Mouse (Mus musculus) CH12.LX (cell line): ENCODE measurements around the gene Hes2. TPM values are rescaled to one million over a fixed set of nuclear protein-coding genes. Genes with fewer than 3 reads are reported as not detected.

Experiments
- DNase-seq: peaks from one replicate; pipeline ENCODE4 v3.0.0-alpha.2; 2013; ENCODE audit errors: extremely low read depth
- H3K27ac ChIP-seq: 2 replicates; pipeline ENCODE4 v1.5.1; 2012; ENCODE audit warnings: low read depth, mild to moderate bottlenecking, control low read depth, moderate library complexity; ENCODE audit not compliant: insufficient read depth
- H3K27me3 ChIP-seq: replicated peaks from 2 replicates; pipeline ENCODE3; 2012; ENCODE audit warnings: inconsistent platforms
- H3K36me3 ChIP-seq, 2 experiments: replicated peaks in 1 of 2; 2 replicates each; pipeline versions ENCODE3 to v1.6.1; 2012; ENCODE audit warnings: inconsistent platforms in 1 of 2, low read length in 1 of 2, mild to moderate bottlenecking in 1 of 2, mixed read lengths in 1 of 2, moderate library complexity in 1 of 2; ENCODE audit not compliant: control insufficient read depth in 1 of 2, insufficient read depth in 1 of 2
- H3K4me1 ChIP-seq, 2 experiments: 2 replicates each; pipeline ENCODE4 v1.6.1; 2012; ENCODE audit warnings: inconsistent platforms in 1 of 2, moderate library complexity in 1 of 2; ENCODE audit not compliant: insufficient read depth in 2 of 2, control insufficient read depth in 1 of 2
- H3K4me2 ChIP-seq: 2 replicates; pipeline ENCODE4 v1.6.1; 2012; ENCODE audit warnings: low read depth, mild to moderate bottlenecking, control low read depth; ENCODE audit not compliant: poor library complexity, insufficient read depth, severe bottlenecking
- H3K4me3 ChIP-seq, 3 experiments: fragments of 150-350 bp in 1 of 3; sonication (generic) in 1 of 3; replicated peaks in 1 of 3; 2 replicates each; pipeline versions ENCODE3 to v1.5.1; 2011 to 2012; ENCODE audit warnings: low read depth in 2 of 3, low read length in 2 of 3, mild to moderate bottlenecking in 2 of 3, moderate library complexity in 2 of 3, control low read depth in 1 of 3, improper control_type of control experiment in 1 of 3, inconsistent platforms in 1 of 3, mixed read lengths in 1 of 3; ENCODE audit not compliant: poor library complexity in 1 of 3
- H3K79me2 ChIP-seq: replicated peaks from 2 replicates; pipeline ENCODE4 v1.6.1; 2012; ENCODE audit warnings: mild to moderate bottlenecking, moderate library complexity; ENCODE audit not compliant: control insufficient read depth, poor library complexity, insufficient read depth, severe bottlenecking; ENCODE audit errors: extremely low read depth
- H3K9ac ChIP-seq: 2 replicates; pipeline ENCODE4 v1.6.1; 2012; ENCODE audit warnings: low read depth, mild to moderate bottlenecking, control low read depth, moderate library complexity; ENCODE audit not compliant: insufficient read depth
- H3K9me3 ChIP-seq: replicated peaks from 2 replicates; pipeline ENCODE3; 2012; ENCODE audit warnings: low read length, inconsistent platforms, mixed read lengths
- BHLHE40 ChIP-seq: IDR thresholded peaks from 2 replicates; pipeline ENCODE4 v1.6.1; 2011; ENCODE audit warnings: mild to moderate bottlenecking, low read depth, low read length, improper control_type of control experiment
- CHD2 ChIP-seq: IDR thresholded peaks from 2 replicates; pipeline ENCODE4 v1.6.1; 2011; ENCODE audit warnings: low read length, improper control_type of control experiment
- CTCF ChIP-seq, 2 experiments: IDR thresholded peaks in 1 of 2; conservative IDR thresholded peaks in 1 of 2; 2 replicates each; pipeline ENCODE4 v1.5.1; 2011 to 2012; ENCODE audit warnings: low read depth in 2 of 2, low read length in 2 of 2, improper control_type of control experiment in 1 of 2, inconsistent platforms in 1 of 2, mild to moderate bottlenecking in 1 of 2, moderate library complexity in 1 of 2
- EP300 ChIP-seq: IDR thresholded peaks from 2 replicates; pipeline ENCODE4 v1.6.1; 2011; ENCODE audit warnings: low read length, improper control_type of control experiment
- ETS1 ChIP-seq: conservative IDR thresholded peaks from 2 replicates; pipeline ENCODE4 v1.6.1; 2012; ENCODE audit warnings: low read depth, mild to moderate bottlenecking, inconsistent platforms, low read length, improper control_type of control experiment, moderate library complexity
- GABPA ChIP-seq: IDR thresholded peaks from 2 replicates; pipeline ENCODE4 v1.6.1; 2012; ENCODE audit warnings: low read depth, low read length, improper control_type of control experiment, inconsistent platforms; ENCODE audit not compliant: insufficient replicate concordance
- HCFC1 ChIP-seq: IDR thresholded peaks from 2 replicates; pipeline ENCODE4 v1.6.1; 2012; ENCODE audit warnings: low read depth, mild to moderate bottlenecking, inconsistent platforms, low read length, improper control_type of control experiment
- IRF4 ChIP-seq: IDR thresholded peaks from 2 replicates; pipeline ENCODE4 v1.6.1; 2014; ENCODE audit warnings: low read depth, mild to moderate bottlenecking, inconsistent platforms, low read length, improper control_type of control experiment
- KAT2A ChIP-seq: IDR thresholded peaks from 2 replicates; pipeline ENCODE4 v1.6.1; 2012; ENCODE audit warnings: low read length, improper control_type of control experiment, inconsistent platforms; ENCODE audit not compliant: insufficient replicate concordance
- MEF2A ChIP-seq: IDR thresholded peaks from 2 replicates; pipeline ENCODE4 v1.6.1; 2014; ENCODE audit warnings: low read depth, mild to moderate bottlenecking, inconsistent platforms, low read length, improper control_type of control experiment, borderline replicate concordance
- USF2 ChIP-seq: conservative IDR thresholded peaks from 2 replicates; pipeline ENCODE4 v1.6.1; 2011; ENCODE audit warnings: low read depth, low read length, improper control_type of control experiment
- ZMIZ1 ChIP-seq: IDR thresholded peaks from 2 replicates; pipeline ENCODE4 v1.6.1; 2012; ENCODE audit warnings: low read depth, mild to moderate bottlenecking, inconsistent platforms, low read length, improper control_type of control experiment
- dilution Hi-C: fragments of 300-500 bp; cut with MboI; formaldehyde crosslinking; loops from 2 replicates; pipeline ENCODE4 v1.14.3; 2020; ENCODE audit warnings: low sequenced_read_pairs; ENCODE audit not compliant: extremely low pct_unique_long_range_greater_than_20kb, extremely low pct_ligation_motif_present
- in situ Hi-C: fragments of 300-500 bp; cut with MboI; formaldehyde crosslinking; loops from 3 replicates; pipeline ENCODE4 v1.14.3; 2019; ENCODE audit warnings: low sequenced_read_pairs, low pct_ligation_motif_present, low pct_unique_long_range_greater_than_20kb, mixed read lengths
- polyA plus RNA-seq: library from polyadenylated mRNA; unstranded; fragments of >175 nt; gene quantifications from 2 replicates; pipeline ENCODE4 v1.2.1, GENCODE M21; 2012; ENCODE audit warnings: low read depth; ENCODE audit not compliant: insufficient read length
- total RNA-seq, 2 experiments: library from RNA; depleted of rRNA; stranded (reverse); fragments of 300-350 nt in 1 of 2; fragments of >200 nt in 1 of 2; gene quantifications; 2 replicates each; pipeline ENCODE4 v1.2.3; 2012 to 2014

Hes2 gene
- total and polyA plus RNA-seq, 3 experiments = not detected

- in situ Hi-C loops = no loop called here
- dilution Hi-C loops = no loop called here
- DNase-seq = no peak
- TF ChIP-seq ZMIZ1 = no peak
- no peak for TF ChIP-seq HCFC1
- TF ChIP-seq GABPA = no peak
- no peak for TF ChIP-seq MEF2A
- TF ChIP-seq IRF4 = no peak
- no peak for TF ChIP-seq KAT2A
- TF ChIP-seq USF2 = no peak
- H3K36me3 ChIP-seq = no peaks in the 10 kb centered on the region
- H3K4me2 ChIP-seq = no peak overlapping the region
- H3K27ac ChIP-seq = no peak overlapping the region
- peaks cover 12% of the 10 kb centered on the region for H3K9me3 ChIP-seq
- no peaks in the 10 kb centered on the region for H3K79me2 ChIP-seq
- peaks cover 72% of the 10 kb centered on the region for H3K27me3 ChIP-seq
- H3K4me1 ChIP-seq = peaks cover 10 to 11% of the 10 kb centered on the region in 2 experiments
- no peak overlapping the region for H3K9ac ChIP-seq
- no peak overlapping the region for H3K4me3 ChIP-seq
These were observed 23.3 kb upstream of the Hes2 start for GRCm38 (mm10) chr4:152135363-152135762.

DNA sequence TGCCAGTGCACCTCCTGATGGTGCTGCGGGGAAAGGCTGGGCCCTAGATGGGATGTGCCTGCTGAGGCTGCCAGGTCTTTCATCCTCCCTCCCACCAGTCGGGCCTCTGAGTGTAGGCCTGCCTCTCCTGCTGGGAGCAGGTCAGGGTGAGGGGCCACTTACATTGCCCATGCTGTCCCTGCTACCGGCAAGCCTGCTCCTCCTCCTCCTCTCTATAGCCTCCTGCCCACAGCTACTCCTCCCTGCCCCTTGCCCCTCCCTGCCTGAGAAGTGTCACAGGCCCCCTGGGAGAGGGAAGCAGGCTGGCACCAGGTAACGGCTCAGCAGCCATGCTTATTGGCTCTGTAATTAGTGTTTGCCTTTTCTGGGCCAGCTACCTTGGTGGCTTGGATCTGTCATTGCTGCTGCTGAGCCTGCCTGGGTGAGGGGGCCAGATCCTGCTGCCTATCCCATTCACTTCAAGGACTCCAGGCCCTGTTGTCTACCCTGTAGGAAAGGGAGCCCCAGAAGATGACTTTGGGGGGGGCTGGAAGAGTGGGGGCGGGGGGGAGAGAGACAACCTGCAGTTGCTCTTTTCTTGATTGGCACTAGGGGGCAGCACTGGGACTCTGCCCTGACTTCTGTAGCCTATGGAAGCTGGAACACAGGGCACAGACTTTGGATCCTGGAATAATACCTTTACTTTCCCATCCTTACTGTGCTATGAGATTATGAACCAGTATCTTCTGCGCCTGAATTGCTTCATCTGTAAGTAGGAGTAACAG, 22.4 kb upstream of the Hes2 start:
- H3K9me3 ChIP-seq = peaks cover 6% of the 10 kb centered on the region
- H3K27ac ChIP-seq = no peak overlapping the region
- H3K4me1 ChIP-seq = peaks cover 10 to 11% of the 10 kb centered on the region in 2 experiments
- H3K79me2 ChIP-seq = no peaks in the 10 kb centered on the region
- H3K4me3 ChIP-seq = no peak overlapping the region
- peak; percentile 35 for DNase-seq
- dilution Hi-C loops (no loop called here), in situ Hi-C loops (no loop called here)
- H3K27me3 ChIP-seq = peaks cover 72% of the 10 kb centered on the region
- no peaks in the 10 kb centered on the region for H3K36me3 ChIP-seq
- TF ChIP-seq BHLHE40 (no peak), CHD2 (no peak), CTCF (conservative IDR thresholded peaks at IDR 0.05 in 1 of 2, IDR thresholded peaks at IDR 0.05 in 1 of 2; ENCODE audit: low read depth in 2 of 2, low read length in 2 of 2) (peak; percentile 69 to 71), ETS1 (no peak)
- H3K4me2 ChIP-seq = no peak overlapping the region
- H3K9ac ChIP-seq = no peak overlapping the region

DNA sequence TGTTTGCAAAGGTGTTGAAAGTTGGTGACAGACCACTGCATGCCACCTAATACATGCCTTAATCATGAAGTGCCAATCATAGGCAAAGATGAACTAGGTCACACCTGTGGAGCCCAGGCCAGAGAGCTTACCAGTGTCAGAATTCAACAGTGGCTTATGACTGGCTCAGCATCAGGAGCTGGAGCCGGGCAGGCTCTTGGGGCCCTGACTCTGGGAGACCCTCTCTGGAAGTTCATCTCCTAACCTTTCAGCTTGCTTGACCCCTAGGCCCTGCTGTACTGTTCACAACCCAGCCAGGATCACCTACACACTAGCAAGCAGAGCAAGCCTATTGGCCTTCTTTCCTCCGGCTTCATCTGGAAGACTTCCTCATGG, 21.8 kb upstream of the Hes2 start:
- peaks cover 7 to 11% of the 10 kb centered on the region in 2 experiments for H3K4me1 ChIP-seq

More for the DNA sequence above, 21.8 kb upstream of the Hes2 start:
- no peak for DNase-seq
- dilution Hi-C loops (no loop called here), in situ Hi-C loops (no loop called here)
- TF ChIP-seq EP300 (no peak), CTCF (conservative IDR thresholded peaks at IDR 0.05 in 1 of 2, IDR thresholded peaks at IDR 0.05 in 1 of 2; ENCODE audit: low read depth in 2 of 2, low read length in 2 of 2) (peak in 1 of 2 experiments; percentile 9; a peak in 1 of 4 replicates)
- TF ChIP-seq, all 38 proteins: peak for 1
- Histone ChIP-seq H3K36me3 (no peaks in the 10 kb centered on the region), H3K27ac (no peak overlapping the region), H3K9me3 (peaks cover under 1% of the 10 kb centered on the region), H3K9ac (no peak overlapping the region), H3K4me2 (no peak overlapping the region), H3K79me2 (no peaks in the 10 kb centered on the region), H3K27me3 (peaks cover 72% of the 10 kb centered on the region), H3K4me3 (no peak overlapping the region)
